Mouse (Mus musculus): ENCODE data around the gene Sptlc2. TPM values are rescaled to one million over a fixed set of nuclear protein-coding genes. Genes with fewer than 3 reads are reported as not detected.

Sptlc2 gene
- total RNA-seq, 4 experiments from 2014 or later, result 4.7 to 5.6 (median 5.3) TPM

DNA sequence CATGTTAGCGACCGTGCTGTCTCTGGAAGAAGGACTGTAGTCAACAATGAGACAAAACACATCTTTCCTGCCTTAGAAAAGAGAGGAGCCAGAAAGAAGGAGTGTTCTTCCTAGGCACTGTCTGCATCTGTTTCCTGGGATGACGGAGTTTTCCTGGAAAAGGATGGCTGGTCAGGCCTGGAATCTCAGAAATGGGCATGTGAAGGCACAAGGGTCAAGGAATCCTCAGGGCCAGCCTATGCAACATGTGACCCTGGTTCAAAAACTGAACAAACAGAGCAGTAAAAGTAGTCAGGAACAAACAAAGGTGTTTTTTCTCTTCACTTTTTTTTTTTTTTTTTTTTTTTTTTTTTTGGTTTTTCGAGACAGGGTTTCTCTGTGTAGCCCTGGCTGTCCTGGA is 9.0 kb upstream of the Sptlc2 start:
- no peak for DNase-seq (ENCODE audit: low spot score in 2 of 2)

DNA sequence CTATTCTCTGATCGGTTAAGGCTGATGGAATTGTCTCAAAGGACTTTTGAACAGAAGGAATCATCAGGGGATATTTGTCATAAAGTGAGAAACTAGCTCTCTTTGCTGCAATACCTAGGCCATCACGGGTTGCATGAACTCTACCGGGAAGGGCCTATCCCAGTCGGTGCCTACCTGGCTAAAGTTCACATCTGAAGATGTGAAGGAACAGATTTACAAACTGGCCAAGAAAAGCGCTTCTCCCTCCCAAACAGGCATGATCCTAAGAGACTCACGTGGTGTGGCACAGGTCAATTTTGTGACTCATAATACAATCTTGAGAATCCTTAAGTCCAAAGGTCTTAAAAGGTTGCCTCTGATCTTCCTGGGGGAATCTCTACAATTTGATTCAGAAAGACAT is 6.2 kb upstream of the Sptlc2 start:
- DNase-seq (ENCODE audit: low spot score in 2 of 2), result no peak

GRCm38 (mm10) chr12:87393447-87394145 is 5.4 kb upstream of the Sptlc2 start:
- DNase-seq (ENCODE audit: low spot score in 2 of 2), result peak in 1 of 2 experiments; percentile 9

GRCm38 (mm10) chr12:87391355-87391754 is 3.2 kb upstream of the Sptlc2 start:
- DNase-seq (ENCODE audit: low spot score in 2 of 2), result no peak

- no peak for DNase-seq (ENCODE audit: low spot score in 2 of 2)
These were observed 1.1 kb upstream of the Sptlc2 start for GRCm38 (mm10) chr12:87389231-87389630.

DNA sequence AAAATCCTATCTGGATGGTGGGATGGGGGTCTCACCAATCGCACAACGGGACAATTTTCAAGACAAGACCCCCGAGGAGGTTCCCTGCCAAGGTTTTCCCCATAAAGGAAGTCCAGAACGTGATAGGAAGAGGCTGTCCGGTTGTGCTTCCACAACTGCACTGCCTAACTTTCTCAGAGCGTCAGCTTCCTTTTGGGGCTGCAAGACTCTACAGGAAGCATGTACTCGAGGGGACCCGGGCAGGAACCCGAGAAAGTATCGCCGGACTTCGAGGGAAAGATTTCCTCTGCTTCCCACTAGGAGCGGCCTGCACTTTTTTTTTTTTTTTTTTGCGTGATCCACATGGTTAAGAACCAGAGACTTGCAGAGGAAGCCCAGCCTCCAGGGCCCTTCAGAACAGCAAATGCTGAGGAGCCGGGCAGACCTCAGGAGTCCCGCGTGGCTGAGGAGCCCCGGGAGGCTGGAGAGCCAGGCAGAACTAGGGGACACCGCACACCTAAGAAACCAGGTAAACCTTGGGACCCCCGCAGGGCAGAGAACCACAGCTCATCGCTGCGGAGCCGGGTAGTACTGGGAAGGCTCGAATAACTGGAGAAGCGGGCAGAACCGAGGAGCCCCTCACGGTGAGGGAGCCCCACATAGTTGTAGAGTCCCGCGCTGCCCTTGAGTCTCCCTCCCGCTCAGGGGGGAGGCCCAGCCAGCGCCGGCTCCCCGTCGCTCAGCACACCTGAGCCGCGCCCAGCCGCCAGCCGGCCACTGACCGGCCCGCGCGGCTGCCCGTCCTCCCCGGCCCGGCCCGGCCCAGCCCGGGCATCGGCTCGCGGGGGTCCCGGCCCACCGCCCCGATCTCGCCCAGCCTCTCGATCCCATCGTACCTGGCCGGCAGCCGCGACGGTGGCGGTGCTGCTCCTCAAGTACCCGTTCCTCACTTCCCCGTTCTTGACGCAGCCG is 709 bp downstream of the Sptlc2 start:
- peak; percentile 8 for DNase-seq (ENCODE audit: low spot score in 2 of 2)

DNA sequence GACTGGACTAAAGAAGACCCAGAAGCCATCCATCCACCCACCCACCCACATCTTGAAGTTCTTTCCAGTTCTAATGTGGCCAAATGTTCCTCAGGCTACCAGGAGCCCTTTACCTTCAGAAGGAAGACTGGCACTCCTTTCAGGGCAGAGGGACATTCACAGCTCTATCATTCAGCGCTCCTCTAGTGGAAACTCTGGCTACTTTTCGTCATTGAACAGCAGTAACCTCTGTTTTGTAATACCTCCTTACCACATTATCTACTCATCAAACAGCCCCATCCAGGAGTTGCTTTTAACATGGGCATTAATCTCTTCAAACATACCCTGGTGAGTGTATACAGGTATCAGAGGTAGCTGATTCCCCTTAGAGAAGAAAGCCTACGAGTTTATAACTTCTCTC is 3.1 kb downstream of the Sptlc2 start:
- no peak for DNase-seq (ENCODE audit: low spot score in 2 of 2)

DNA sequence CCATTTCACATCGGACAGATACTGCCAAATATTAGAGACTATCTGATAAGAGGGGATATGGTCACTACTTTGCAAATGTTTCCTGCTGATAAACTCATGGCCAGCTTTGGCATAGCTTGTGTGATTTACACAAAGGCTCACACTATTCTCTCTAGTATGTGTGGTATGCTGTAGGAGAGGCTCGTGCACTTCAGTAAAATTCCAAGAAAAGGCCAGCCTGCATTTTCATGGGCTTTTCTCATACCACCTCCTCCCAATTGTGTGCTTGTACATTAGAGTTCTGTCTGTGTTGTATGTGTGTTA is 6.8 kb downstream of the Sptlc2 start:
- no peak for DNase-seq (ENCODE audit: low spot score in 2 of 2)

DNA sequence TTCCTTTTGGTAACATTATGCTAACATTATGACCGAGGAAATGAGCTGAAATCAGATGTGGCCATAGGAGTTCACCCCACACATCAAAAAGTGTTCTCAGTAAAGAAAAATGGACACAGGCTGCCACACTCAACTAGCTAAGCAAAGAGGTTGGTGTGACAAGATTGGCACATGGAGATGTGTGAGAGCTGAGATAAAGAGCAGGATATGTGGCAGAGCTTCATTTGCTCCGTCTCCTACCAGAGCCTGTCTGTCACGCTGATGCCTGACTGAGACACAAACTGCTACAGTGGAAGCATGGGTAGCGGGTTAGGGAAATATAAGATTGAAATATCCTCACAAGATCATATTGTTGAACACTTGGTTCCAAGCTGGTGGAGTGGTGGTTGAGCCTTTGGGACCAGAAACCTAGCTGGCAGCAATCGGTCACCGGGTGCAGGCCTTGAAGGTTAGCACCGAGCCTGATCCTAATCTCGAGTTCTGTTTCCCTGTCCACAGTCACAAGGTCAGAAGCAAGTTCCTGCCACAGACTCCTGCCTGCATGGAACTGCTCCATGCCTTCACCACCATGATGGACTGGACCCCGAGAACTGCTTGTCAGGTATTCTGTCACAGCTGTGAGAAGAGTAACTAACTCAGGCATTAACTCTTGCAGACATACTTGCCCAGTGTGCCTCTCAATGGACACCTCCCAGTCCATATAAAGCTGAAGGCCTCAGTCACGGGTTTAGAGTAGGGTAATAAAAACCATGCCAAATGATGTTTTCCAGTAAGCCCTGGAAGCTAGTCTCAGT is 7.4 kb downstream of the Sptlc2 start:
- DNase-seq (ENCODE audit: low spot score in 2 of 2), result no peak

DNA sequence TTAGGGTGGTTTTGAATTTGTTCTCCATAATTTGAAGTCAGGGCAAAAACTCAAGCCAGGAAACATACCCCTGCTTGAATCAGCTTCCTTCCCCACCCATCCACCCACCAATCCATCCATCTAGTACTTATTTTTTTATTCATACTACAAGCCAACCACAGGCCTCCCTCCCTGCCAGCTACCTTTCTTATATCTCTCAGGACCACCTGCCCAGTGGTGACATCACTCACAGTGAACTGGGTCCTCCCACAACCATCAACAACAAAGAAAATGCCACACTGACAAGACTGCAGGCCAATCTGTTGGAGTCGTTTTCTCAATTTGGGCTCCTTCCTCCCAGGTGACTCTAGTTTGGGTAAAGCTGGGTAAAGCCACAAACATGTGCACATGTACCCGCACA is 8.7 kb downstream of the Sptlc2 start:
- no peak for DNase-seq (ENCODE audit: low spot score in 2 of 2)

- no peak for DNase-seq (ENCODE audit: low spot score in 2 of 2)
These were observed 14.0 kb downstream of the Sptlc2 start for GRCm38 (mm10) chr12:87374159-87374558.

DNA sequence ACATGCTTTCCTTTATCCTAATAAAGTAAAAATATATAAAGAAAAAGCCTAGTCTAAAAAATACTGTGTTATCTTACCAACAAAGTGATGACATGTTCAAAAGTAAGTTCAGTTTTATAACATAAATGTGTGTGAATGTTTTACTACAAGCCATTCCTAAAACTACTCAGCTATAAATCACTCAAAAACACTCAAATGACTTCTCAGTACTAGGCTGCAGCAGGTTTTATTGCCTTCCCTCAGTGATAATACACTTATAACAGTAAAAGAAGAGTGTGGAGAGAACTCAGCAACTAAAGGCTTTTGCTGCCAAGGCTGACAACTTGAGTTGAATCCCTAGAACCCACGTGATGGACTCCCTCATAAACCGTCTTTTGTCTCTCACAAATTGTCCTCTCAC is 18.8 kb downstream of the Sptlc2 start:
- no peak for DNase-seq (ENCODE audit: low spot score in 2 of 2)

DNA sequence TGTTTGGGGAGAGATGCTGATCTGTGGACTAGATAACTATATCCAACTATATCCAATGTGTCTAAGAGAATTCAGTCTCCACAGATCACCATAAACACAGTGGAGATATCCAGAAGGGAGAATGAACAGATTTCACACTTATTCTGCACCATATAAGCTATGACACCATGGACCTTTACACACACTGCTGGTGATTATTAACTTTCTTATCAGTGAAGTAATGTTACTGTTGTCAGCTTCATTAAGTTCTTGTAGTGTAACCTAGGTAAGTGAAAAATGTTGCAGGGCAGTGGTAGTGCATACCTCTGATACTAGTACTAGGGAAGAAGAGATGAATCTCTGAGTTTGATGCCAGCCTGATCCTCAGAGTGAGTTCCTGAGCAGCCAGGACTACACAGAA is 20.1 kb downstream of the Sptlc2 start:
- no peak for DNase-seq (ENCODE audit: low spot score in 2 of 2)

DNA sequence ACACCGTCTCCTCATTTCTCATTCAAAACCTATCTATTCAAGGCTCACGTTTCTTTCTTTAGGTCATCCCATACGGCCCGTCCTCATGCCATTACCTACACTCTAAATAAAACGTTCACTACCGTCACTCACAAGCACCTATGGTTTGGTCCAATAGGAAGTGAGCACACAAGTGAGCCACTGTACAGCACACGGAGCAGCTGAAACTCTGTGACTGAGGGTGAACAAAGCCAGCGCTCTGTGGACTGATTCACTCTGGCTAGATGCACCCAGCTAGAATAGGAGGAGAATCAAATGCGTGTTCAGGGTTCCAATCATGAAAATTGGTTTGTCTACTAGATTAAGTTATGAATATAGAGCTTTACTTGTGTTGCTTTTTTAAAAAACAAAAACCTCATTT is 22.5 kb downstream of the Sptlc2 start:
- no peak for DNase-seq (ENCODE audit: low spot score in 2 of 2)

DNA sequence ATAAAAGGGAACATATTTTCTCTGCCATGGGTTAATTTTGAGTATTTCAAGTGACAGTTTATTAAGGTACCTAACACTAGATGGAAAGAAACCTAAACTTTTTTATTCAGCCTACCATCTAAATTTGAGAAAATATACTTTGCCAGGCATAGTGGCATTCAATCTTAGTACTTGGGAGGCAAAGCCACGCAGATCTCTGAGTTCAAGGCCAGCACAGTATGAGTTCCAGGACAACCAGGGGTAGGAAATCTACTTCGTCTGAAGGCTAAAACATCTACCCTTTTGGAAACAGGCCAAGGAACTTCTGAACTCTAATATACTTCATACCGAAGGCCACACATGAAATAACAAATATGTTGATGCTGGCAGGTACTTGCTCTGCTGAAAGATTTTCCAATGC is 26.0 kb downstream of the Sptlc2 start:
- no peak for DNase-seq (ENCODE audit: low spot score in 2 of 2)

- no peak for DNase-seq (ENCODE audit: low spot score in 2 of 2)
These were observed 40.1 kb downstream of the Sptlc2 start for GRCm38 (mm10) chr12:87348029-87348428.

DNA sequence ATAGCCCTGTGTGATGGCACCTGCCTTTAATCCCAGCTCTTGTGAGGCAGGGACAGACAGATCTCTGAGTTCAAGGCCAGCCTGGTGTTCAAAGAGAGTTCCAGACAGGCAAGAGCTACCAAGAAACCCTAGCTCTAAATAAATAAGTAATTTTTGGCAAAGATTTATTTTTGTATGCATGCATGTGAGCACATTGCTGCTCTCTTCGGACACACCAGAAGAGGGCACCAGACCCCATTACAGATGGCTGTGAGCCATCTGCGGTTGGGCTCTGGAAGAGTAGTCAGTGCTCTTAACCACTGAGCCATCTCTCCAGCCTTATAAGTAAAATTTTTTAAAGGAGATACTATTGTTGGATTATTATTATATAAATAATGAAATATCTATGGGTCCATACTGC is 40.6 kb downstream of the Sptlc2 start:
- no peak for DNase-seq (ENCODE audit: low spot score in 2 of 2)

- no peak for DNase-seq (ENCODE audit: low spot score in 2 of 2)
These were observed 45.0 kb downstream of the Sptlc2 start for GRCm38 (mm10) chr12:87343084-87343605.

DNA sequence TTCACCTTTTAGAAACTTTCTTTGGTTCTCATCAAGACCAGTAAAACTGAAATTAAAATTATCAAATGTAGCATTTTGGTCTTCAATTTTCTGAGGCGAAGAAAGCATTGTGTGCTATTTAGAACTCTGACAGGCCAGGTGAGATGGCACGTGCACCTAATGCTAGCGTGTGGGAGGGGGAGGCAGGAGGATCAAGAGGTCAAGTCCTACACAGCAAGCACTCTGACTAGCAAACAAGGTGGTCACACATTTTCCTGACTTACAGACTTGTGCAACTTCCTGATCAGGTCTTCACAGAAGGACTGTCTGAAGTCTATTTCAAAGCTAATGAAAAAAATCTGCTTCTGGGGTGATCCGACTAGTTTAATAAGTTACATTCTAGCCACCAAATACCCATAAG is 50.1 kb downstream of the Sptlc2 start:
- no peak for DNase-seq (ENCODE audit: low spot score in 2 of 2)

GRCm38 (mm10) chr12:87334886-87335285 is 53.3 kb downstream of the Sptlc2 start:
- no peak for DNase-seq (ENCODE audit: low spot score in 2 of 2)

DNA sequence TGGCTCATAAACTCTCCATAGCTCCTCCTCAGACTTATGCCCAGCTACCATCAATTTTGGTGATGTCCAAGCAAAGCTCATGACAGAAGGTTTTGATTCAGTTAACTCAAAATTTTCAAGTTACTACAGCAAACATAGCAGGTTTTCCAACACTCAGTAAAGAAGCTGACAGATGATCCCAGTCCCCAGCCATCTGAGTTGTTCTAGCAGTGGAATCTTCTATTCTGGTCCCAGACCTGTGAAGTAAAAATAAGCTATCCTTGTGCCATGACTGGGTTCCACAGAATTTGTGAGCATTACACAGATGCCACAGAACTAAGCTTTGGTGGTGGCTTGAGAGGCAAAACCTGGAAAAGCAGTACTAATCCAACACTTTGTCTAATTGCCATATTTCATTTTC is 54.4 kb downstream of the Sptlc2 start:
- DNase-seq (ENCODE audit: low spot score in 2 of 2), result no peak

- peak in 1 of 2 experiments; percentile 8 for DNase-seq (ENCODE audit: low spot score in 2 of 2)
These were observed 55.6 kb downstream of the Sptlc2 start for GRCm38 (mm10) chr12:87332511-87332910.
